Mouse (Mus musculus) cortical plate, adult 2 months (tissue): ENCODE data around the gene Usp11. TPM values are rescaled to one million over a fixed set of nuclear protein-coding genes. Genes with fewer than 3 reads are reported as not detected.
A peak's percentile ranks its signal among the peaks of the same experiment; 100 is the strongest.
"Not testable (repeated sequence)": the region's sequence is repeated elsewhere in the genome, so short reads cannot be mapped to it uniquely, and the experiment has no call there.

Source experiments
- H3K27ac ChIP-seq: fragments of 200-500 bp; 2 replicates; pipeline ENCODE4 v1.5.1; 2012; ENCODE audit warnings: low read length, control low read depth, inconsistent platforms; ENCODE audit not compliant: insufficient read depth
- H3K4me1 ChIP-seq: fragments of 200-500 bp; 2 replicates; pipeline ENCODE4 v1.6.1; 2011; ENCODE audit warnings: low read length; ENCODE audit not compliant: control insufficient read depth, insufficient read depth
- H3K4me3 ChIP-seq: fragments of 200-500 bp; 2 replicates; pipeline ENCODE4 v1.5.1; 2011; ENCODE audit warnings: mild to moderate bottlenecking, low read length, control low read depth; ENCODE audit not compliant: insufficient read depth
- CTCF ChIP-seq: fragments of 200-500 bp; IDR thresholded peaks from 2 replicates; pipeline ENCODE4 v1.5.1; 2011; ENCODE audit warnings: mild to moderate bottlenecking, control low read depth, low read length; ENCODE audit not compliant: insufficient read depth; ENCODE audit errors: extremely low read depth
- POLR2A ChIP-seq: fragments of 200-500 bp; IDR thresholded peaks from 2 replicates; pipeline ENCODE4 v1.6.1; 2011; ENCODE audit warnings: mild to moderate bottlenecking, low read length, control low read depth; ENCODE audit not compliant: insufficient read depth; ENCODE audit errors: extremely low read depth
- polyA plus RNA-seq: library from polyadenylated mRNA; depleted of rRNA; stranded (reverse); fragments of >200 nt; gene quantifications from 2 replicates; pipeline ENCODE4 v1.2.3, GENCODE M21; 2012

The Usp11 gene
- polyA plus RNA-seq, 1 experiment: 95.7 TPM

DNA sequence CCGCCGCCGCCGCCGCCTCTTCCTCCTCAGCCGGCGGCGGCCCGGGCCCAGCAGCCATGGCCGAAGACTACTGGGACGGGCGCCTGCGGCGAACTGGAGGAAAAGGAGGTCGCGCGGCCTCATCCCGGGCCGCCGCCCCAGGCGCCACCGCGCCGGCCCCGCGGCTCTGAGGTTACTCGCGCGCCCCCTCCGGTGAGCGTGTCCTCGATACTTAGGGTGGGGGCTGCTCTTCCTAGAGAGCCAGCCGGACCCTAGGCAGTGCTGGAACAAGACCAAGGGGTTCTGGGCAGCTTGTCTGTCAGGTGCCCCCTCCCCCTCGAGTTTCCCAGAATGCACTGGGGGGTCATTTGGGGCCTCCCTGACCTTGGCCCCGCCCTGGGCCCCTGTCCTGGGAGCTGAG, 15.1 kb upstream of the Usp11 start:
- H3K27ac ChIP-seq: peak overlapping the region; percentile 94
- peak overlapping the region; percentile 72 for H3K4me3 ChIP-seq
- no peak for TF ChIP-seq POLR2A
- TF ChIP-seq CTCF: no peak
- no peaks in the 10 kb centered on the region; the same call in 1 of the 2 replicates for H3K4me1 ChIP-seq

DNA sequence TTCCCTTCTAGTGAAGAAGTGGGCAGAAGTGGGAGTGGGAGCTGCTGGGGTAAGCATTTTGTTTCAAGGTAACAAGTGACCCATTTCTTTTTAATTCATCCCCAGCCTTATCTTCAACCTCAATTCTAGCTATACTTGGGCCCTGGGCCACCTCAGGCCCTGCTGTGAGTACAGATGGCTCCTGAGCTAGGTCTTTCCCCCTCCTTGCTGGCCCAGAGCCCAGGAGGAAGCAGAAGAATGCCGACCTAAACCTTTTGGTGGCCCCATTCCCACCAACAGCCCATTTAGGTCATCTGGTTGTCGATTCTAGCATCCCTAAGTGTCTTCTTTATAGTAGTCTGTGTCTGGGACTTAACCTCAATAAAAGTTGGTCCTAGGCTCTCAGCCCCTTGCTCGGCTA, 12.1 kb upstream of the Usp11 start:
- H3K27ac ChIP-seq: no peak overlapping the region
- no peaks in the 10 kb centered on the region; the same call in 1 of the 2 replicates for H3K4me1 ChIP-seq
- H3K4me3 ChIP-seq: no peak overlapping the region
- TF ChIP-seq CTCF (no peak), POLR2A (no peak)

DNA sequence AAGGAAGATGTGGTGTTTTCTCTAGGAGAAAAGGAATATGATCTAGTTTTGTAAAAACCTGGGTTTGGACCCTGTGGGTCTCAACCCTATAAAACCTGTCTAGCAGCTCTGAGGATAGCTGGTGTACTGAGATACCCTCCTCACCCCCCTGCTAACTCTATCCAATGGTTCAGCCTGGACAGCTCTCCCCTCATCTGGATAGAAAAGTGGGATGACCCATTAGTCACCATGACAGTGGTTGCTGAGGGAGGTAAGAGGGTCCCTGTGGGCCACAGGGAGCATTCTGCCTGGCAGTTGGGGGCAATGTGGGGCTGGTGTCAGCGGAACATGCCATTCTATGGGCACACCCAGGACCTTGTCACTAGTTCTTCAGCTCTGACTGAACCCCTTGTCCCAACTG, 11.1 kb upstream of the Usp11 start:
- TF ChIP-seq POLR2A: no peak
- no peak for TF ChIP-seq CTCF
- Histone ChIP-seq H3K4me3 (no peak overlapping the region), H3K27ac (no peak overlapping the region), H3K4me1 (no peaks in the 10 kb centered on the region; the same call in 1 of the 2 replicates)

DNA sequence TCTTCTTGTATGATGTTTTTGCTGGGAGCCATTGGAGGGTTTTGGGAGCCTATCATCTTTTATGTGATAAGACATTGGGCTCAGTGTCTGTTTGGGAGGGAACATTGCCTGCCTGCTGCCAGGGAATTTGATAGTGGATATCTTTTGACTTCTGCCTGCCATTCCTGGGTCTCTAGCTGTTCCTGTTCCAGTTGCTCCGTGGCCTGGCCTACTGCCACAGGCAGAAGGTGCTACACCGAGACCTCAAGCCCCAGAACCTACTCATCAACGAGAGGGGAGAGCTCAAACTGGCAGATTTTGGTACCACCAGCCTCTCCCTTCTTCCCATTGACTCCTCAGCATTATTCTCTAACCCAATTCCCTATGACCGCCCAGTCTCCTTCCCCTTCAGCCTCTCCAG, 7.9 kb upstream of the Usp11 start:
- H3K4me3 ChIP-seq: no peak overlapping the region
- H3K4me1 ChIP-seq: no peaks in the 10 kb centered on the region; the same call in 1 of the 2 replicates
- no peak overlapping the region for H3K27ac ChIP-seq
- TF ChIP-seq CTCF (no peak), POLR2A (no peak)

DNA sequence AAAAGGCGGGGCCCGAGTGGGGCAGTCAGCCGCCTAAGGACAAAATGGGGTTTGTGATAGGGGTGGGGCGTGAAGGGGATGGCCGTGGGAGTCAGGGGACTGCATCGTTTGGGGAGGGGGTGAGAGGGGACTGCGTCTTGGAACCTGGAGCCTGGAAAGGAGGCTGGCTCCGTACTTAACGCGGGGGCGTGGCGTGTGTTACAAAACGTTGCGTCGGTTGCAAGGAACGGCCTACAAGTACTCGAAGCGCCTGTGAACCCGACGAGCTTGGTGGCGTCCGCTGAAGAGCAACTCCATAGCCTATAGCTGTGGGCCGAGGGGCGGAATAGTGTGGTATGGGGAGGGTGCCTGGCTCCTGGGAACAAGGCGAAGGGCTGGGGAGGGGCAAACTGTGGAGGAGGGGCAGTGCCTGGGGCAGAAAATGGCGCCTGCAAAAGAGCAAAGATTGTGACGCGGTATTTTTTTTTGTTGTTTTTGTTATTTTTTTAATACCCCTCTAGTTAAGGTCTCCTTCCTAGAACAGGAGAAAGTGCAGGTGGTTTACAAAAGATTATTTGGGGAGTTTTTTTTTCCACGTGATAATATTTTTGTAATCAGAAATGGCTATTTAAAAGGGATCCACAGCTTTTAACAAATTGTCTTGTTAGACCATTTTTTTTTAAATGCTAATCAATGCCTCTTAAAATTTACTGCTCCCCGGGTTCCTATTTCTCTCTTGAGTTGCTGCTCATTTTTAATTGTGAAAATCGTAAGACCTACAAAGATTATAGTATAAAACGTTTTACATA, 783 bp downstream of the Usp11 start:
- no peak for TF ChIP-seq CTCF
- peak; percentile 63; the same call in 1 of the 2 replicates for TF ChIP-seq POLR2A
- H3K27ac ChIP-seq: peak overlapping the region; percentile 73; the same call in 1 of the 2 replicates
- H3K4me3 ChIP-seq: peak overlapping the region; percentile 68
- no peaks in the 10 kb centered on the region for H3K4me1 ChIP-seq

DNA sequence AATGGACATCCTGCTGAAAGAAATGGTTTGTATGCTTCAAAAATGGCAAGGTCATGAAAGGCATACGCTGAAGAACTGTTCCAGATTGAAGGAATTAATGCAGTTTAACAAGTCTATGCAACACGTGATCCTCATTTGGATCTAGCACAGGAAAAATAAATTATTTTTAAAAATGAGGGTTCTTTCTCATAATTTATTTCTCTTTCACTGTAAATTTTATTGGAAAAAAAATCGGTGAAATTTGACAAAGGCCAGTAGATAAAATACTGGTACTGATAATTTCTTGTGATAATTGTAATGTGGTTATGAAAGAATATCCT, 1.3 kb downstream of the Usp11 start:
- no peaks in the 10 kb centered on the region for H3K4me1 ChIP-seq
- peak overlapping the region; percentile 68; the same call in 1 of the 2 replicates for H3K4me3 ChIP-seq
- no peak overlapping the region for H3K27ac ChIP-seq
- TF ChIP-seq CTCF (no peak), POLR2A (no peak)

DNA sequence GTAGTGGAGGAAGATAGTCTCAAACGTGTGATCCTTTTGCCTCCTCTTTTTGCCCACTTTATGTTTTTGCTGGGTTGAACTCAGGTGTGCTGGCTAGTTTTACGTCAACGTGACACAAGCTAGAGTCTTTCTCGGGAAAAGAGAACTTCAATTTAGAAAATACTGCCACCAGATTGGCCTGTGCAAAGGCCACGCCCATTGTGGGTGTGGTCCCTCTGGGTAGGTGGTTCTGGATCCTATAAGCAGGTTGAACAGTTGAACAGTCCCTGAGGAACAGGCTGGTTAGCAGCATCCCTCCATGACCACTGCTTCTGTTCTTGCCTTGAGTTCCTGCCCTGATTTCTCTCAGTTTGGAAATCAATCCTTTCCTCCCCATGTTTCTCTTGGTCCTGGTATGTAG, 25.0 kb downstream of the Usp11 start:
- no peak for TF ChIP-seq POLR2A
- no peak for TF ChIP-seq CTCF
- Histone ChIP-seq H3K4me3 (no peak overlapping the region), H3K27ac (no peak overlapping the region)

DNA sequence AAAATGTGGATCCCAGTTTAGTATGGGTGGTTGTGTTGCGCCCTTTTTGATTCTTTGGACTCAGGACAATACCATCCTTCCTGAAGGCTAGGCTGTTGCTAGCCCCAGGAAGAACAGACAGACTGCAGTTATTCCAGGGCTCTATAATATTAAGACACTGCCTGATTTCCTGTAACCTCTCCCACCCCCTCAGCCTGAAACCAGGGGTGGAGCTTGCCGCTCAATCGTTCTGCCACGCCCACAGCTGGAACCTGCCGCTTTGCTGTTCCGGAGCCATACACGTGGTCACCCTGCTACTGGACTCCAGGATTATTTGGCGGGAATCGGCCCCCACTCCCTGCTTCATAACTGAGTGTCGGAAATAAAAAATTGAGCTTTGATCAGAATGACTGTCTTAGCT, 26.3 kb downstream of the Usp11 start:
- not testable (repeated sequence) for H3K4me1 ChIP-seq, H3K4me3 ChIP-seq, H3K27ac ChIP-seq

More for the DNA sequence above, 25.0 kb downstream of the Usp11 start:
- no peaks in the 10 kb centered on the region for H3K4me1 ChIP-seq

DNA sequence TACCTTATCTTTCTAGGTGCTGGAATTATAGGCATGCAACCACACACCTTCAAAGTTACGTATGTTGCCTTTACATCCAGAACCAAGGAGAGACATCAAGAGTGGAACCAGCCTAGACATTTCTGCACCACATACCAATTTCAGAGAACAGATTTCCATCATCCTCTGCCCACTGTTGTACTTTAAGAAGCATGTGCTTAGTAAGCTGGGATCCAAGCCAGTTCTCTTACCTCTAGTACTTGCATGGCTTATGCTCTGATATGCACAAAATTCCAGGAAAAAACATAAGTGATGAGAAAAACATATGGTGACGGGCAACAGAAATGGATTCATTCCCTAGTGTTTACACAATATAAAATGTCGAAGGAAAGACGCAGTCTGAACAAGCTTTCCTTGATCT, 32.8 kb downstream of the Usp11 start:
- H3K4me3 ChIP-seq: no peak overlapping the region
- no peak for TF ChIP-seq CTCF
- no peak for TF ChIP-seq POLR2A
- no peaks in the 10 kb centered on the region for H3K4me1 ChIP-seq
- H3K27ac ChIP-seq: no peak overlapping the region

DNA sequence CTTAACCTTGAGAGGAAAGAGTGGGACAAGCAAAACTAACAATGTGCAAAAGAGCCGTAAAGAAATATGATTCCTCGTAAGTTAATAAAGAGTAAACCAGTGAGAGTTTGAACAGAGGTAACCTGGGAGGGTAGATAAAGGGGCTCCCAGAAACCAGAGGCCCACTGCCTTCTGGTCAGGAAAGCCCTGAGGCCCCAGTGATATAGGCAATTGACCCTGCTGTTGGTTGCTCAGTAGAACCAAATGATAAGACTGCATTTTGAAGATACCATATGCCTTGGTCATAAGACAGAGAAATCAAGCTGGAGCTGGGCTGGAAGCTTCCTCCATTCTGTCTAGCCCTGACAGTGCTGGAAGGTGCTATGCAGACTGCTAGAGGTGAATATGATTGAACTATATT, 45.1 kb downstream of the Usp11 start:
- TF ChIP-seq CTCF (no peak), POLR2A (no peak)
- H3K4me3 ChIP-seq: no peak overlapping the region
- no peak overlapping the region for H3K27ac ChIP-seq
- H3K4me1 ChIP-seq: no peaks in the 10 kb centered on the region
